Mouse (Mus musculus) liver, embryonic 14.5 days (tissue): Measurements from ENCODE around the gene Zdhhc20. TPM values are rescaled to one million over a fixed set of nuclear protein-coding genes. Genes with fewer than 3 reads are reported as not detected.

Source experiments
- ATAC-seq: fragments of 200-750 bp; cut with Nextera tagmentation; 2 replicates; pipeline ENCODE4 v1.8.0; 2017; ENCODE audit warnings: moderate number of reproducible peaks, mild to moderate bottlenecking, moderate library complexity; ENCODE audit not compliant: insufficient read depth
- DNase-seq, 3 experiments: peaks; one replicate each; pipeline ENCODE4 v3.0.0-alpha.2; 2012 to 2013; ENCODE audit warnings: low read depth in 3 of 3, low spot score in 3 of 3
- H3K27ac ChIP-seq: fragments of 300-500 bp; sonication (generic); 2 replicates; pipeline ENCODE4 v1.5.1; 2014; ENCODE audit warnings: moderate library complexity, mild to moderate bottlenecking, control low read depth, inconsistent platforms
- H3K27me3 ChIP-seq: fragments of 300-500 bp; sonication (generic); 2 replicates; pipeline ENCODE4 v1.6.1; 2014; ENCODE audit warnings: mild to moderate bottlenecking, low read length, moderate library complexity; ENCODE audit not compliant: control insufficient read depth, insufficient read depth
- H3K36me3 ChIP-seq: fragments of 300-500 bp; sonication (generic); replicated peaks from 2 replicates; pipeline ENCODE4 v1.6.1; 2014; ENCODE audit warnings: low read depth; ENCODE audit not compliant: control insufficient read depth, insufficient read depth
- H3K4me1 ChIP-seq, 2 experiments: fragments of 200-500 bp in 1 of 2; fragments of 300-500 bp in 1 of 2; sonication (generic) in 1 of 2; replicated peaks; 2 replicates each; pipeline ENCODE4 v1.6.1; 2012 to 2014; ENCODE audit warnings: antibody characterized with exemption in 1 of 2, inconsistent platforms in 1 of 2, low read length in 1 of 2; ENCODE audit not compliant: control insufficient read depth in 2 of 2, insufficient read depth in 2 of 2
- H3K4me2 ChIP-seq: fragments of 300-500 bp; sonication (generic); 2 replicates; pipeline ENCODE4 v1.6.1; 2014; ENCODE audit warnings: low read depth, mild to moderate bottlenecking, control low read depth, moderate library complexity
- H3K4me3 ChIP-seq, 2 experiments: fragments of 200-500 bp in 1 of 2; fragments of 300-500 bp in 1 of 2; sonication (generic) in 1 of 2; 2 replicates each; pipeline ENCODE4 v1.5.1; 2012 to 2014; ENCODE audit warnings: low read depth in 2 of 2, low read length in 2 of 2, mild to moderate bottlenecking in 2 of 2, control low read depth in 1 of 2, inconsistent platforms in 1 of 2, moderate library complexity in 1 of 2; ENCODE audit not compliant: insufficient read depth in 1 of 2
- H3K9ac ChIP-seq: fragments of 300-500 bp; sonication (generic); replicated peaks from 2 replicates; pipeline ENCODE4 v1.6.1; 2014; ENCODE audit warnings: mild to moderate bottlenecking, control low read depth, moderate library complexity
- H3K9me3 ChIP-seq: fragments of 300-500 bp; sonication (generic); 2 replicates; pipeline ENCODE4 v1.6.1; 2016; ENCODE audit warnings: low read length, mixed read lengths; ENCODE audit not compliant: control insufficient read depth
- CTCF ChIP-seq: IDR thresholded peaks from 2 replicates; pipeline ENCODE4 v1.5.1; 2016; ENCODE audit warnings: antibody characterized with exemption, low read depth, control low read depth
- EP300 ChIP-seq: IDR thresholded peaks from 2 replicates; pipeline ENCODE4 v1.6.1; 2016; ENCODE audit warnings: antibody characterized with exemption, low read depth
- WGBS: fragments of 180-500 bp; shearing (Covaris S2); extraction: QIAGEN DNeasy Blood & Tissue Kit; methylation state at CpG from one replicate; pipeline ENCODE4 v1.1.7; 2014; ENCODE audit not compliant: insufficient replicate concordance; 5-methylcytosine and 5-hydroxymethylcytosine counted together
- polyA plus RNA-seq, 2 experiments: library from polyadenylated mRNA; depleted of rRNA in 1 of 2; stranded (reverse) in 1 of 2; unstranded in 1 of 2; fragments of >200 nt; fragmentation: Nextera tagmentation in 1 of 2; extraction: Ambion mirVana in 1 of 2; gene quantifications; 2 replicates each; pipeline versions ENCODE4 v1.2.1 to v1.2.3; 2012 to 2014

Zdhhc20 gene
- polyA plus RNA-seq, 2 experiments, result 3.4 to 7.6 TPM

DNA sequence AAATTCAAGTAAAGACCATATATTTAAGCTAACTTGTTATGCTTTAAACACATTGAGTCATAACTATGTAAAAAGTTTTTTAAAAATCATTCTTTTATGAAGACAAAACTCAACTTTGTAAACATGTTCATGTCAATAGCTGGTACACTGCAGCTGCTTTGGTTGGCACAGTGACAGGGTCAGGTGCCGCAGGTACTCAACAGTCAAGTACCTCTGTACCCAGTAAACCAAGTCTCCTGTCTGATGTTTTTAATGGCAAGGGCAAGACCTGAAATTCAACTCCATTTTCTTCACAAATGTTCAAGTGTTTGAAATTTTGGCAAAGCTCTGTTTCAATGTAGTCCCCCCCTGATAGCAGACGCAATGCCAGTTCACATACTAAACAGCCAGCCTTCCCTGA, 56.5 kb downstream of the Zdhhc20 start:
- TF ChIP-seq EP300 (no peak), CTCF (no peak)
- no peaks in the 10 kb centered on the region for H3K9me3 ChIP-seq
- no peak overlapping the region for H3K9ac ChIP-seq
- H3K27ac ChIP-seq, result no peak overlapping the region
- H3K4me3 ChIP-seq, result no peak overlapping the region
- 92% methylated on average over 2 of the region's 2 CpGs for WGBS
- ATAC-seq, result no peak
- no peaks in the 10 kb centered on the region for H3K27me3 ChIP-seq
- DNase-seq, result no peak
- peaks cover 0 to 7% of the 10 kb centered on the region in 2 experiments; a peak in 2 of 4 replicates for H3K4me1 ChIP-seq
- no peak overlapping the region for H3K4me2 ChIP-seq
- H3K36me3 ChIP-seq, result peaks cover 2% of the 10 kb centered on the region; the same call in 1 of the 2 replicates

DNA sequence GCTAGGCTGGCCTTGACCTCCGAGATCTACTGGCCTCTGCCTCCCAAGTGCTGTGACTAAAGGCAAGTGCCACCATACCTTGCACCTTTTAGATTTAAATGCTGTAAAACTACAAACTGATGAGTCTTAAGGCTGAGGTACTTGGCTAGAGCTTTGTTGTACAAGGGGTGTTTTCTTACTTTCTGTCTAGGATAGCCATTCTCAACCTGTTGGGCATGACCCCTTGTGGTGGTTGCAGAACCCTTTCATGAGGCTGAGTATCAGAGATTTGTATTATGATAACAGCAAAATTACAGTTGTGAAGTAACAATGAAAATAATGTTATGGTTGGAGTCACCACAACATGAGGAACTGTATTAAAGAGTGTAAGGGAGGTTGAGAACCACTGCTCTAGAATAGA, 62.8 kb downstream of the Zdhhc20 start:
- H3K4me2 ChIP-seq, result peak overlapping the region; percentile 97
- WGBS, result 44% methylated on average over 1 of the region's 1 CpGs
- peaks cover 5% of the 10 kb centered on the region for H3K36me3 ChIP-seq
- peak overlapping the region; percentile 80 to 99 for H3K4me3 ChIP-seq
- no peaks in the 10 kb centered on the region for H3K9me3 ChIP-seq
- no peaks in the 10 kb centered on the region for H3K27me3 ChIP-seq
- DNase-seq (no peak), ATAC-seq (no peak)
- peak overlapping the region; percentile 96 for H3K9ac ChIP-seq
- no peak for TF ChIP-seq EP300
- no peak for TF ChIP-seq CTCF
- H3K4me1 ChIP-seq, result peaks cover 9 to 14% of the 10 kb centered on the region in 2 experiments
- H3K27ac ChIP-seq, result peak overlapping the region; percentile 79

DNA sequence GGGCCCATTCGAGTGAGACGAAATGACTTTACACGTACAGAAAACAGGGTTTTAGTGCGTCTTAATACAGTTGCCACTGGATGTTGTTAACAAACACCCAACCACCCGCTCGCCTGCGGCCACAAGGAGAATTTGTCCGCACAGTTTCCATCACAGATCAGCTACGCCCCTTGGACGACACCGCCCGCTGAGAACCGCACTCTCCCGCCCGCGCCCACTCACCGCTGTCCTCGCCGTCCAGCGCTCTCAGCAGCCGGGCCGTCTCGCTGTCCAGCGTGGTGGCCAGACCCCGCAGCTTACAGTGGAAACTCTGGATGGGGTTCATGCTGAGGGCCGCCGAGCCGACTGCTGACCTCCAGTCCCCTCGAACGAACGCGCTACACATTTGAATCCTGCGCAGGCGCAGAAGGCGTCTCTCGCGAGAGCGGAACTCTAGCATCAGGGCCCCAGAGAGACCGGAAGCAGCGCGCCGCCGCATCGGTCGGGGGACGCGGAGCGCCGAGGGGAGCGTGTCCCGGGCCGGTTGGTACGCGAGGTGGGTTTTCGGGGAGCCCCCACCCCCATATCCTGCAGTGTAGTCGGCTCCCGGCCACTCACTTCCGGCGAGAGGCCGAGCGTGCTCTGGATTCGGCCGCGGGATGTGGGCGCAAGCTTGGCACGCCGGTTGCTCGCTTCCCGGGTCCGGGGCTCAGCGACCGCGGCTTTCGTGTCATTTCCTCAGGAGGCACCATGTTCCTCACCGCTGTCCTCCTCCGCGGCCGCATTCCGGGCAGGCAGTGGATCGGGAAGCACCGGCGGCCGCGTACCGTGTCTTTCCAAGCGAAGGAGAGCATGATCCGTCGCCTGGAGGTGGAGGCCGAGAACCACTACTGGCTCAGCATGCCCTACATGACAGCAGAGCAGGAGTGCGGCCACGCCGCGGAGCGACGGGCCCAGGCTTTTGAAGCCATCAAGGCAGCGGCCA, 64.0 kb downstream of the Zdhhc20 start, which contains the start of the genes Ska3 and Mrpl57:
Gene Ska3 (minus strand): TSS at position 398 of the 964 bp plus-strand sequence.
Gene Mrpl57 (plus strand): TSS at position 447 of the 964 bp plus-strand sequence.
- Histone ChIP-seq H3K4me1 (peaks cover 9 to 14% of the 10 kb centered on the region in 2 experiments), H3K27ac (peak within 1 kb of the TSS; percentile 79), H3K4me2 (peak within 1 kb of the TSS; percentile 97), H3K4me3 (peak within 1 kb of the TSS; percentile 80 to 99), H3K36me3 (peaks cover 17% of the 10 kb centered on the region), H3K27me3 (no peaks in the 10 kb centered on the region), H3K9me3 (no peaks in the 10 kb centered on the region), H3K9ac (peak within 1 kb of the TSS; percentile 96)
- peak; percentile 49; the same call in 1 of the 2 replicates for TF ChIP-seq EP300
- peak; percentile 38 for TF ChIP-seq CTCF
- peak; percentile 83 to 90 (median 85) for DNase-seq
- peak; percentile 96 for ATAC-seq
- WGBS, result under 1% methylated on average over 96 of the region's 96 CpGs

DNA sequence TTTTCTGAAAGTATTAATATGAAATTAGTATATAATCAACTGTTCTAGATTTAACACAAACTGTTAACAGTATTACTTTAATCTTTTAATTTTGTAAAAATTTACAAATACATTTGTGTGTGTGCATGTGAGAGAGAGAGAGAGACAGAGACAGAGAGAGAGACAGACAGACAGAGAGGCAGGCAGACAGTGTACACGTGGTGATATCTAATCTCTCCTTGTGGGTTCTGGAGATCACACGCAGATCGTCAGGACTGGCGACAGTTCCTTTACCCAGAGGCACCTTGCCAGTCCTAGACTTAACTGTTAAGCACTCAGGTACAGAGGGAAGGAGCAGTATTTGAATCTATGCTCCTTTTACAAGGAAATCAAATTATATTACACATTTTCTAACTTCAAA, 69.2 kb downstream of the Zdhhc20 start:
- 13% methylated on average over 4 of the region's 4 CpGs for WGBS
- Histone ChIP-seq H3K4me3 (no peak overlapping the region), H3K9me3 (no peaks in the 10 kb centered on the region), H3K4me2 (no peak overlapping the region), H3K27me3 (no peaks in the 10 kb centered on the region), H3K9ac (no peak overlapping the region), H3K27ac (no peak overlapping the region), H3K4me1 (peaks cover 4 to 5% of the 10 kb centered on the region in 2 experiments), H3K36me3 (peaks cover 61% of the 10 kb centered on the region)
- DNase-seq (no peak), ATAC-seq (no peak)
- TF ChIP-seq EP300, result no peak

DNA sequence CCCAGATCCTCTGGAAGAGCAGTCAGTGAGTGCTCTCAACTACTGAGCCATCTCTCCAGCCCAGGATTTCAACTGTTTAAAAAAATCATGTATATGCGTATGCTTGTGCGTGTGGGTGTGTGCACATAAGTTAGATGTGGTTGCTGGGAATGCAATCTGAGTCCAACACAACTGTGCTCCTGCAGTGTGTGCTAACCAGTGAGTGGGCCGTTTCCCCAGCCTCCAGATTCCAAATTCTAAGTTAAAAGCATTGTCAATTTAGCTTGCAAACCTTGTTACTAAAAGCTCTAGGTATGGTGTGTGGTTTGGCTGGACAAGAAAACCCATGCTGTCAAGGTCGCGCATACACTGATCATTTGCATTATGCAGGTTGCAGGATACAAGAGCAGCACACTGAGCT, 78.2 kb downstream of the Zdhhc20 start:
- Histone ChIP-seq H3K4me3 (no peak overlapping the region), H3K36me3 (peaks cover 55% of the 10 kb centered on the region), H3K9me3 (no peaks in the 10 kb centered on the region), H3K27me3 (no peaks in the 10 kb centered on the region), H3K9ac (no peak overlapping the region), H3K27ac (no peak overlapping the region), H3K4me1 (no peaks in the 10 kb centered on the region), H3K4me2 (no peak overlapping the region)
- no peak for DNase-seq
- ATAC-seq, result no peak
- TF ChIP-seq CTCF, result no peak; the same call in 1 of the 2 replicates
- WGBS, result 93% methylated on average over 5 of the region's 5 CpGs
